Mouse (Mus musculus) stomach, postnatal 0 days (tissue): Measurements from ENCODE around the gene Efs.

Experiments
- CTCF ChIP-seq: IDR thresholded peaks from 2 replicates; pipeline ENCODE4 v1.5.1; 2016; ENCODE audit warnings: antibody characterized with exemption, low read depth, mild to moderate bottlenecking, moderate library complexity
- EP300 ChIP-seq: optimal IDR thresholded peaks from 2 replicates; pipeline ENCODE3; 2016; ENCODE audit warnings: antibody characterized with exemption

DNA sequence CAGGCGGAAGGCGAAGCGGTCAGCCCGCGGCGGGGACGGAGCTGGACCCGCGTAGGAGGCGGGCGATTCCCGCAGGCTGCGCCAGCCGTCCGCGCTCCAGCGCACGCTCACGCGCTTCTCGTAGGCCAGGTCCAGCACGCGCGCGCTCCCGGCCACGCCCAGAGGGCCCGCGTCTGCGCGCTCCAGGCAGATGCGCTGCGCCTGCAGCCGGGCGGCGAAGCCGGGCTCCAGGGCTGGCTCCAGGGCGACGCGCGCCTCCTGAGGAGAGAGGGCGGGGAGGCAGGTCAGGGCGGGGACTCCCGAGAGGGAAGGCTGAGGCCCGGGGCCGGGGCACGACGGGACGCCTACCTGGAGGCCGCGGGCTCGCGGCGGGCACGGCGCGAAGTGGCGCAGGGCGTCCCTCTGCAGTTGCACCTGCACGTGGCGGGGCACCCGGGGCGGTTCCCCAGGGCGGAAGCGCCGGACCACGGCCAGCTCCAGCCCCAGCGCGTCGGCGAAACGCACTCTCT, 49.3 kb downstream of the Efs start:
- TF ChIP-seq CTCF (no peak), EP300 (no peak)
